Mouse (Mus musculus): ENCODE results near the gene Prl3b1. TPM values are rescaled to one million over a fixed set of nuclear protein-coding genes. Genes with fewer than 3 reads are reported as not detected.

Prl3b1 gene
- not detected for polyA plus RNA-seq (2014; fragmentation: Illumina TruSeq; extraction: RNeasy Lipid Tissue Mini Kit (QIAGEN cat#74804); ENCODE audit: low read depth, low replicate concordance)

DNA sequence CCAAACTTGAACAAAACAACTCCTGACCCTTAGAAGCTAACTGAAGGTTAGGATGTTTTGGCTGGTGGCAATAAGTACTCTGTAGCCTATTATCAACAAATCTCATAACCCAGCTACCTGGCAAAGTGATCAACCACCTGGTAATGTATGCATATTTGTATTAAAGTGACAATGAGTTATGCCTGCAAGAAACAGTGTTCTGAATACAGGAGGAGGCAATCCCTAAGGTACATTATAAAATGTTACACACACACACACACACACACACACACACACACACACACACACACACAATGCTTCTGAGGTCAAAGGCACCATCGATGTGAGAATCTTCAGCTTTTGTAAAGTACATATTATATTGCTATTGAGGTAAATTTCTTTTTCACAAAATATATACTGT is at the start of gene Prl3b1:
TSS of gene Prl3b1 (plus strand) at position 301 of the 400 bp plus-strand sequence.

DNA sequence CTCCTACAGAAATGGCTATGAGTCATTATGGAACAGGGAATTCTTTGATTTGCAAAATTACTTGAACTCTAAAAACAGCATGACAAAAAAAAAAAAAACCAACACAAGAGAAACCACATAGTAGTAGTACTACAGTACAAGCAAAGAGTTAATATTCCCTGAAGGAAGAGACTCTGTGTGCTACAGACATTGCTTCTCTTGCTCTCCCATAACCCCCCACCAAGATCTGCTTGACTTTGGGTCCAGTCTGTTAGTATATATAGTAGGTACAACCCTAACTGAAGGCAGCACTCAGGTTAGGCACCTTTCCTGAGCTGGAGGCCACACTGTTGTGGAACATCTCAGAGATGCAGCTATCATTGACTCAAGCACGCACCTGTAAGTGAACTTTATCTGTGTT is 45.3 kb upstream of the Prl3b1 start, which contains the start of gene Prl3c1:
TSS of gene Prl3c1 (plus strand) at position 301 of the 400 bp plus-strand sequence.

DNA sequence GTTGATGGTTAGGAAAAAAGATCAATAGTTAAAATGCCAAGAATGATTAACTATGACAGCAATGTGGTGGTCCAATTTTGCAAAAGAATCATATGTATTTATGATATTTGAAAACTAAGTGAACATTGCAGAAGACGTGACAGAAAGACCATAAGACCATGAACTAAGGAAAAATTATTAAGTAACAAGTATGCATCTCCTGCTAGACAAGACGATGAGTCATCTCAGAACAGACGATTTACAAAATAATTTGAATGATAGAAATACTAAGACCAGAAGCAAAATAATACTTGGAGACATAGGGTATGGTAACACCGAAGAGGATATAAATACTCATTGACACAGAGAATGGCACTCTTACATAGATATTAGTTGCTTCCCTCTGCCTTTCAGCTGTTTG is 17.5 kb downstream of the Prl3b1 start, which contains the start of gene Prl3a1:
TSS of gene Prl3a1 (plus strand) at position 301 of the 400 bp plus-strand sequence.

Other genes with a start within 250 kb of the Prl3b1 start
- gene Prl, start 184.3 kb upstream of the Prl3b1 start, polyA plus RNA-seq (2014; fragmentation: Illumina TruSeq; extraction: RNeasy Lipid Tissue Mini Kit (QIAGEN cat#74804); ENCODE audit: low read depth, low replicate concordance) = not detected
- gene Prl3d1, start 147.7 kb upstream of the Prl3b1 start, polyA plus RNA-seq (2014; fragmentation: Illumina TruSeq; extraction: RNeasy Lipid Tissue Mini Kit (QIAGEN cat#74804); ENCODE audit: low read depth, low replicate concordance) = not detected
- not detected for gene Prl3d2, start 120.1 kb upstream of the Prl3b1 start, polyA plus RNA-seq (2014; fragmentation: Illumina TruSeq; extraction: RNeasy Lipid Tissue Mini Kit (QIAGEN cat#74804); ENCODE audit: low read depth, low replicate concordance)
- not detected for gene Prl3d3, start 85.1 kb upstream of the Prl3b1 start, polyA plus RNA-seq (2014; fragmentation: Illumina TruSeq; extraction: RNeasy Lipid Tissue Mini Kit (QIAGEN cat#74804); ENCODE audit: low read depth, low replicate concordance)
- not detected for gene Prl3c1, start 45.2 kb upstream of the Prl3b1 start, polyA plus RNA-seq (2014; fragmentation: Illumina TruSeq; extraction: RNeasy Lipid Tissue Mini Kit (QIAGEN cat#74804); ENCODE audit: low read depth, low replicate concordance)
- gene Prl3a1, start 17.6 kb downstream of the Prl3b1 start, polyA plus RNA-seq (2014; fragmentation: Illumina TruSeq; extraction: RNeasy Lipid Tissue Mini Kit (QIAGEN cat#74804); ENCODE audit: low read depth, low replicate concordance) = not detected
- gene Prl6a1, start 70.8 kb downstream of the Prl3b1 start, polyA plus RNA-seq (2014; fragmentation: Illumina TruSeq; extraction: RNeasy Lipid Tissue Mini Kit (QIAGEN cat#74804); ENCODE audit: low read depth, low replicate concordance) = not detected
- gene Prl8a2, start 103.8 kb downstream of the Prl3b1 start, polyA plus RNA-seq (2014; fragmentation: Illumina TruSeq; extraction: RNeasy Lipid Tissue Mini Kit (QIAGEN cat#74804); ENCODE audit: low read depth, low replicate concordance) = not detected
- gene Prl2b1, start 149.0 kb downstream of the Prl3b1 start, polyA plus RNA-seq (2014; fragmentation: Illumina TruSeq; extraction: RNeasy Lipid Tissue Mini Kit (QIAGEN cat#74804); ENCODE audit: low read depth, low replicate concordance) = not detected
- gene Prl8a6, start 196.8 kb downstream of the Prl3b1 start, polyA plus RNA-seq (2014; fragmentation: Illumina TruSeq; extraction: RNeasy Lipid Tissue Mini Kit (QIAGEN cat#74804); ENCODE audit: low read depth, low replicate concordance) = not detected

Measured in sigmoid colon, adult 10 weeks (tissue).